Mouse (Mus musculus) midbrain, embryonic 12.5 days (tissue): ENCODE data around the gene Tcte3. TPM values are rescaled to one million over a fixed set of nuclear protein-coding genes. Genes with fewer than 3 reads are reported as not detected.
"Not testable (repeated sequence)": the region's sequence is repeated elsewhere in the genome, so short reads cannot be mapped to it uniquely, and the experiment has no call there.

ENCODE experiments used
- ATAC-seq: fragments of 200-750 bp; cut with Nextera tagmentation; 2 replicates; pipeline ENCODE4 v1.8.0; 2017; ENCODE audit warnings: low read depth, moderate TSS enrichment, moderate library complexity; ENCODE audit not compliant: low FRiP score
- H3K27ac ChIP-seq: fragments of 300-500 bp; sonication (generic); replicated peaks from 2 replicates; pipeline ENCODE4 v1.5.1; 2016; ENCODE audit warnings: mild to moderate bottlenecking
- H3K27me3 ChIP-seq: fragments of 300-500 bp; sonication (generic); 2 replicates; pipeline ENCODE4 v1.6.1; 2016; ENCODE audit warnings: mild to moderate bottlenecking
- H3K36me3 ChIP-seq: fragments of 300-500 bp; sonication (generic); 2 replicates; pipeline ENCODE4 v1.6.1; 2016
- H3K4me1 ChIP-seq: fragments of 300-500 bp; sonication (generic); 2 replicates; pipeline ENCODE4 v1.6.1; 2016
- H3K4me2 ChIP-seq: fragments of 300-500 bp; sonication (generic); replicated peaks from 2 replicates; pipeline ENCODE4 v1.6.1; 2016; ENCODE audit warnings: mild to moderate bottlenecking, moderate library complexity
- H3K4me3 ChIP-seq: fragments of 300-500 bp; sonication (generic); 2 replicates; pipeline ENCODE4 v1.5.1; 2016; ENCODE audit warnings: mild to moderate bottlenecking
- H3K9ac ChIP-seq: fragments of 300-500 bp; sonication (generic); replicated peaks from 2 replicates; pipeline ENCODE4 v1.6.1; 2016; ENCODE audit warnings: mild to moderate bottlenecking, moderate library complexity
- H3K9me3 ChIP-seq: fragments of 300-500 bp; sonication (generic); 2 replicates; pipeline ENCODE4 v1.6.1; 2016; ENCODE audit warnings: mild to moderate bottlenecking
- WGBS: fragments of 180-500 bp; shearing (Covaris S2); methylation state at CpG from one replicate; pipeline ENCODE4 v1.1.7; 2016; 5-methylcytosine and 5-hydroxymethylcytosine counted together
- polyA plus RNA-seq: library from polyadenylated mRNA; unstranded; fragments of >200 nt; fragmentation: Nextera tagmentation; extraction: Ambion mirVana; gene quantifications from 2 replicates; pipeline ENCODE4 v1.2.1, GENCODE M21; 2016

Tcte3 gene
- polyA plus RNA-seq, 1 experiment from 2014 or later, result not detected

GRCm38 (mm10) chr17:14978362-14979038, 62.8 kb downstream of the Tcte3 start, which contains the start of the genes 9030025P20Rik and Gm3417:
9030025P20Rik (plus strand) TSS chr17:14978468.
Gm3417 (minus strand) TSS chr17:14978790.
- no CpG with 5 or more reads among the region's 60 CpGs for WGBS
- not testable (repeated sequence) for H3K9ac ChIP-seq
- peak within 1 kb of the TSS; percentile 32; the same call in 1 of the 2 replicates for H3K4me2 ChIP-seq

GRCm38 (mm10) chr17:14977718-14978361, 63.4 kb downstream of the Tcte3 start:
- 0 out of 2 replicates have a peak, but pooled peaks have one; percentile 3 for ATAC-seq
- Histone ChIP-seq H3K4me2 (peak overlapping the region; percentile 32; the same call in 1 of the 2 replicates), H3K4me3 (0 out of 2 replicates have a peak overlapping the region, but pooled peaks have one; percentile 19)
- not testable (repeated sequence) for H3K9me3 ChIP-seq, H3K36me3 ChIP-seq, H3K9ac ChIP-seq, H3K4me1 ChIP-seq, H3K27me3 ChIP-seq, H3K27ac ChIP-seq
- WGBS, result 2% methylated on average over 4 of the region's 7 CpGs

More at GRCm38 (mm10) chr17:14978362-14979038, 62.8 kb downstream of the Tcte3 start, which contains the start of the genes 9030025P20Rik and Gm3417:
- ATAC-seq, result peak; percentile 98
- H3K9me3 ChIP-seq, H3K27ac ChIP-seq, H3K36me3 ChIP-seq, H3K4me1 ChIP-seq, H3K27me3 ChIP-seq: not testable (repeated sequence)
- 0 out of 2 replicates have a peak within 1 kb of the TSS, but pooled peaks have one; percentile 19 for H3K4me3 ChIP-seq

Other genes with a start within 250 kb of the Tcte3 start
- gene Wdr27, start 98.3 kb downstream of the Tcte3 start, polyA plus RNA-seq, result 4.7 and 7.1 TPM in 2 replicates
- gene 1600012H06Rik, start 98.3 kb downstream of the Tcte3 start, polyA plus RNA-seq, result 31.4 and 33.1 TPM in 2 replicates
- gene Phf10, start 80.2 kb downstream of the Tcte3 start, polyA plus RNA-seq, result 23.4 and 23.7 TPM in 2 replicates
- 14.0 and 14.8 TPM in 2 replicates for gene 9030025P20Rik, start 63.0 kb downstream of the Tcte3 start, polyA plus RNA-seq
- gene Gm3417, start 62.7 kb downstream of the Tcte3 start, polyA plus RNA-seq, result 1.0 and 1.2 TPM in 2 replicates
- gene Gm3435, start 31.3 kb downstream of the Tcte3 start, polyA plus RNA-seq, result 12.3 and 14.5 TPM in 2 replicates
- 111 and 115 TPM in 2 replicates for gene Ermard, start 280 bp downstream of the Tcte3 start, polyA plus RNA-seq
- gene Gm3448, start within 50 bp of the Tcte3 start, polyA plus RNA-seq, result 6.4 and 6.5 TPM in 2 replicates